Mouse (Mus musculus): Measurements from ENCODE around the gene Fbxl2.

DNA sequence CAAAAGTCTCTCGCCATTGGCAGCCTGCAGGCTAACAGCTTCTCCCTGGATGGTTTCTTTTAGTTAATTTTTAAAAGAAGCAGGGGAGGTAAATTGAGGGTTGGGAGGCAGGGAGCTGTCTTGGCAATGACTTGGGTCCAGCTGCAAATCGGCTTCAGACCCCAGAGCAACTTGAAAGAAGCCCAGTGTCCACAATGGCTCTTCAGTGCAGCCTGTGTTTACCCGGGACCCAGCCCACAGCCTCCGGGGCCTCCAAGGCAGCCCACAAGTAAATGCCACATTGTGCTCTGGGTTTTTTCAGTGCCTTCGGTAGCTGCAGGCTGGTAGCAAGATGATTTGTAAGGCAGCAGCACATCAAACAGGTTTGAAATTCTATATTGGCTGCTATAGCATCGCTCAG is 3.5 kb downstream of the Fbxl2 start:
- TF ChIP-seq CTCF (IDR thresholded peaks at IDR 0.05) (no peak), EP300 (IDR thresholded peaks at IDR 0.05) (no peak)
